Mouse (Mus musculus) left cerebral cortex, postnatal 10 days (tissue): ENCODE results near the gene Dctpp1. TPM values are rescaled to one million over a fixed set of nuclear protein-coding genes. Genes with fewer than 3 reads are reported as not detected.
"Not testable (repeated sequence)": the region's sequence is repeated elsewhere in the genome, so short reads cannot be mapped to it uniquely, and the experiment has no call there.

Experiments
- DNase-seq, 2 experiments: peaks; one replicate each; pipeline ENCODE4 v3.0.0; 2021 to 2022; ENCODE audit warnings: low spot score in 2 of 2, mixed read lengths in 1 of 2; ENCODE audit errors: extremely low spot score in 1 of 2
- intact Hi-C: fragments of 180-260 bp; cut with DNase I; formaldehyde crosslinking; loops from one replicate; pipeline ENCODE4 v1.15.1; 2025
- total RNA-seq, 2 experiments: library from RNA; stranded (reverse); gene quantifications; 2 replicates each; pipeline ENCODE4 v1.2.3; 2021

Dctpp1 gene
- total RNA-seq, 2 experiments from 2014 or later: 40.7 to 40.9 TPM

- DNase-seq: peak in 1 of 2 experiments; percentile 73
- intact Hi-C loops: loop anchor here (2.0 kb wide), 1 partner anchor 37 kb away; no protein-coding TSS in a partner anchor
Measured at GRCm38 (mm10) chr7:127273118-127273923, 12.8 kb upstream of the Dctpp1 start.

GRCm38 (mm10) chr7:127272566-127272965, 12.1 kb upstream of the Dctpp1 start:
- no peak for DNase-seq
- intact Hi-C loops: loop anchor here (2.0 kb wide), 1 partner anchor 36 kb away; no protein-coding TSS in a partner anchor

GRCm38 (mm10) chr7:127271093-127271492, 10.6 kb upstream of the Dctpp1 start:
- DNase-seq: no peak
- intact Hi-C loops: no loop called here

- intact Hi-C loops: no loop called here
- DNase-seq: no peak
Measured at GRCm38 (mm10) chr7:127270666-127271065, 10.2 kb upstream of the Dctpp1 start.

- DNase-seq: no peak
- intact Hi-C loops: no loop called here
Measured at GRCm38 (mm10) chr7:127270256-127270655, 9.7 kb upstream of the Dctpp1 start.

GRCm38 (mm10) chr7:127263526-127263925, 3.0 kb upstream of the Dctpp1 start:
- intact Hi-C loops: no loop called here
- DNase-seq: no peak

- intact Hi-C loops: no loop called here
- DNase-seq: no peak
Measured at GRCm38 (mm10) chr7:127262218-127262961, 1.9 kb upstream of the Dctpp1 start.

- intact Hi-C loops: no loop called here
- no peak for DNase-seq
Measured at GRCm38 (mm10) chr7:127259186-127259905, 1.2 kb downstream of the Dctpp1 start.

GRCm38 (mm10) chr7:127256518-127256917, 4.0 kb downstream of the Dctpp1 start:
- intact Hi-C loops: no loop called here

GRCm38 (mm10) chr7:127255965-127256364, 4.5 kb downstream of the Dctpp1 start:
- intact Hi-C loops: no loop called here
- no peak for DNase-seq

More at GRCm38 (mm10) chr7:127256518-127256917, 4.0 kb downstream of the Dctpp1 start:
- no peak for DNase-seq

- DNase-seq: no peak
- intact Hi-C loops: no loop called here
Measured at GRCm38 (mm10) chr7:127255008-127255407, 5.5 kb downstream of the Dctpp1 start.

- peak; percentile 93 to 98 for DNase-seq
- intact Hi-C loops: no loop called here
Measured at GRCm38 (mm10) chr7:127253821-127254769, 6.4 kb downstream of the Dctpp1 start.

- DNase-seq: no peak
- intact Hi-C loops: no loop called here
Measured at GRCm38 (mm10) chr7:127253341-127253740, 7.2 kb downstream of the Dctpp1 start.

- intact Hi-C loops: no loop called here
Measured at GRCm38 (mm10) chr7:127252414-127252813, 8.1 kb downstream of the Dctpp1 start.

GRCm38 (mm10) chr7:127250511-127250910, 10.0 kb downstream of the Dctpp1 start:
- DNase-seq, intact Hi-C loops: not testable (repeated sequence)

More at GRCm38 (mm10) chr7:127252414-127252813, 8.1 kb downstream of the Dctpp1 start:
- no peak for DNase-seq

GRCm38 (mm10) chr7:127244658-127245510, 15.6 kb downstream of the Dctpp1 start:
- intact Hi-C loops: no loop called here
- peak in 1 of 2 experiments; percentile 74 for DNase-seq
